ENCODE assay signal across 8 mouse cellular contexts in the genomic region with DNA sequence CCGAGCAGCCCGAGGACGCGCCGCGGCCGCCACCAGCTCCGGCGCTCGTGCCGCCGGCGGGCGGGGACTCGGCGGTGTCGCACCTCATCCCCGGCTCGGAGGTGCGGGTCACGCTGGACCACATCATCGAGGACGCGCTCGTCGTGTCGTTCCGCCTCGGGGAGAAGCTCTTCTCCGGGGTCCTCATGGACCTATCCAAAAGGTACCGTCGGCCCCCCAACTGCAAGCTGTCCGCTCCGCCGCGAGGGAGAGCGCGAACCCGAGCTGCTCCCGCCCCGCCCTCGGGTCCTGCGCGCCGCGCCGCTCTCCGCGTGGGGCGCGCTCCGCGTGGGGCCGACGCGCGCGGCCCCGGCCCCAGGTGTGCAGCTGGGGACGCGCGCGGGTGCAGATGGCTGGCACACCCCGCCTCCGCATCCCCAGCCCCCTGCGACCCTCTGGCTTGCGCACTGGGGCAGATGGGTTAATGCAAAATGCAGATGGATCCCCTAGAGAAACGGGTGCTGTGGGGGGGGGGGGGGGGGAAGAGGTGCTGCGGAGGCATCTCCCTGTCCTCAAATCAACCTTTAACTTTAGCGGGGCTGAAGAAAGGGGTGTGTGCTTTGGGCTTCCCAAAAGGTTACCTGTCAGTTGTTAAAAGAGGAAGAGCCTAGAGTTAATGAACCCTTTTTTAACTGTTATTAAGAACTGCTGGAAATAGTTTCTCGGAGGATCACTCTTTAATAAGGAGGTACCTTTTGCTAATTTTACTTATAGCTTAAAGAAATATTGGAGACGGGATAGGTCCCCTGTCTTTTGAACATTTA. TPM values are rescaled to one million over a fixed set of nuclear protein-coding genes. Genes with fewer than 3 reads are reported as not detected.
DNase-seq lines count a peak whose midpoint lies in the region; ATAC-seq lines count a peak whose summit lies in the region.

No protein-coding gene starts in this region.

- H3K27ac ChIP-seq in embryonic facial prominence, embryonic 10.5 days (replicated peaks), result peak overlapping the region; percentile 98
- peak overlapping the region; percentile 92 for H3K27ac ChIP-seq in limb, embryonic 13.5 days
- H3K27ac ChIP-seq in midbrain, embryonic 14.5 days (replicated peaks; ENCODE audit: low read depth, low read length), result peak overlapping the region; percentile 97

- H3K9me3 ChIP-seq in embryonic facial prominence, embryonic 10.5 days, result no peaks in the 10 kb centered on the region
- H3K9me3 ChIP-seq in limb, embryonic 13.5 days, result no peaks in the 10 kb centered on the region
- no peaks in the 10 kb centered on the region for H3K9me3 ChIP-seq in midbrain, embryonic 14.5 days (ENCODE audit: control insufficient read depth, low read length)

- H3K9ac ChIP-seq in limb, embryonic 13.5 days, result peak overlapping the region; percentile 98
- H3K9ac ChIP-seq in midbrain, embryonic 14.5 days (replicated peaks; ENCODE audit: low read length), result peak overlapping the region; percentile 94

- peak overlapping the region; percentile 93 for H3K4me3 ChIP-seq in embryonic facial prominence, embryonic 10.5 days
- peak overlapping the region; percentile 88 for H3K4me3 ChIP-seq in limb, embryonic 13.5 days
- H3K4me3 ChIP-seq in midbrain, embryonic 14.5 days (replicated peaks; ENCODE audit: low read depth, low read length), result peak overlapping the region; percentile 85

- peak; percentile 5 for ATAC-seq in limb, embryonic 13.5 days (ENCODE audit: low FRiP score, low read depth)
- ATAC-seq in midbrain, embryonic 14.5 days (ENCODE audit: low FRiP score, low TSS enrichment), result peak; percentile 3

- WGBS in embryonic facial prominence, embryonic 10.5 days, result under 1% methylated on average over 72 of the region's 72 CpGs
- under 1% methylated on average over 65 of the region's 72 CpGs for WGBS in limb, embryonic 13.5 days
- WGBS in midbrain, embryonic 14.5 days, result under 1% methylated on average over 72 of the region's 72 CpGs

- no peaks in the 10 kb centered on the region for H3K27me3 ChIP-seq in embryonic facial prominence, embryonic 10.5 days (replicated peaks; ENCODE audit: low read depth, poor library complexity, severe bottlenecking)
- no peaks in the 10 kb centered on the region for H3K27me3 ChIP-seq in limb, embryonic 13.5 days
- H3K27me3 ChIP-seq in midbrain, embryonic 14.5 days (ENCODE audit: control insufficient read depth, insufficient read depth, low read length), result no peaks in the 10 kb centered on the region

- peaks cover 26% of the 10 kb centered on the region for H3K4me1 ChIP-seq in embryonic facial prominence, embryonic 10.5 days
- peaks cover 19% of the 10 kb centered on the region for H3K4me1 ChIP-seq in limb, embryonic 13.5 days
- peaks cover 17% of the 10 kb centered on the region; the same call in 1 of the 2 replicates for H3K4me1 ChIP-seq in midbrain, embryonic 14.5 days (ENCODE audit: control insufficient read depth, insufficient read depth, low read length)

- DNase-seq in urinary bladder, adult 2 months (ENCODE audit: low spot score), result peak; percentile 66
- DNase-seq in urinary bladder, postnatal 14 days (ENCODE audit: low spot score), result no peak
- peak; percentile 68 for DNase-seq in embryonic facial prominence, embryonic 10.5 days (ENCODE audit: low spot score)
- DNase-seq in heart, adult 11 months, result peak; percentile 97
- DNase-seq in kidney, adult 18-20 months, result peak; percentile 74
- DNase-seq in midbrain, embryonic 14.5 days, result peak; percentile 86
- peak; percentile 42 to 47 for DNase-seq in spleen, postnatal 14 days (ENCODE audit: low spot score in 2 of 2)

- peak overlapping the region; percentile 74 for H3K4me2 ChIP-seq in limb, embryonic 13.5 days (replicated peaks)
- H3K4me2 ChIP-seq in midbrain, embryonic 14.5 days (ENCODE audit: low read length), result peak overlapping the region; percentile 64

- H3K36me3 ChIP-seq in embryonic facial prominence, embryonic 10.5 days (replicated peaks), result peaks cover 38% of the 10 kb centered on the region
- peaks cover 15% of the 10 kb centered on the region for H3K36me3 ChIP-seq in limb, embryonic 13.5 days
- peaks cover 17% of the 10 kb centered on the region for H3K36me3 ChIP-seq in midbrain, embryonic 14.5 days (ENCODE audit: control insufficient read depth, insufficient read depth, low read length)

RNA-seq across cellular contexts. Expression of gene Pwwp2a, which starts 0.8 kb away (rescaled TPM):
- 25.2 and 25.5 TPM in 2 replicates for polyA plus RNA-seq in urinary bladder, adult 2 months (2012; rRNA removed)
- polyA plus RNA-seq in embryonic facial prominence, embryonic 10.5 days (2016; fragmentation: Nextera tagmentation; extraction: Ambion mirVana), result 27.5 and 28.8 TPM in 2 replicates
- 27.7 and 28.8 TPM in 2 replicates for polyA plus RNA-seq in limb, embryonic 13.5 days (2015; fragmentation: Nextera tagmentation; extraction: Ambion mirVana)
- polyA plus RNA-seq in midbrain, embryonic 14.5 days (2014; fragmentation: Nextera tagmentation; extraction: Ambion mirVana), result 43.0 and 47.1 TPM in 2 replicates
